Mouse (Mus musculus) kidney, embryonic 16.5 days (tissue): ENCODE results near the gene Tcf3. TPM values are rescaled to one million over a fixed set of nuclear protein-coding genes. Genes with fewer than 3 reads are reported as not detected.
A peak's percentile ranks its signal among the peaks of the same experiment; 100 is the strongest.

Source experiments
- ATAC-seq: fragments of 200-750 bp; cut with Nextera tagmentation; 2 replicates; pipeline ENCODE4 v1.8.0; 2017; ENCODE audit warnings: moderate TSS enrichment; ENCODE audit not compliant: low FRiP score, low TSS enrichment
- H3K27ac ChIP-seq: fragments of 300-500 bp; sonication (generic); 2 replicates; pipeline ENCODE4 v1.5.1; 2014; ENCODE audit warnings: low read length
- H3K27me3 ChIP-seq: fragments of 300-500 bp; sonication (generic); 2 replicates; pipeline ENCODE4 v1.6.1; 2014; ENCODE audit warnings: low read length, control low read depth, mixed read lengths; ENCODE audit not compliant: insufficient read depth
- H3K36me3 ChIP-seq: fragments of 300-500 bp; sonication (generic); 2 replicates; pipeline ENCODE4 v1.6.1; 2014; ENCODE audit warnings: low read length, control low read depth, mixed read lengths; ENCODE audit not compliant: insufficient read depth
- H3K4me1 ChIP-seq: fragments of 300-500 bp; sonication (generic); 2 replicates; pipeline ENCODE4 v1.6.1; 2014; ENCODE audit warnings: low read length, control low read depth, mixed read lengths; ENCODE audit not compliant: insufficient read depth
- H3K4me2 ChIP-seq: fragments of 300-500 bp; sonication (generic); replicated peaks from 2 replicates; pipeline ENCODE4 v1.6.1; 2014; ENCODE audit warnings: low read depth, low read length
- H3K4me3 ChIP-seq: fragments of 300-500 bp; sonication (generic); 2 replicates; pipeline ENCODE4 v1.5.1; 2014; ENCODE audit warnings: mild to moderate bottlenecking, low read length
- H3K9ac ChIP-seq: fragments of 300-500 bp; sonication (generic); replicated peaks from 2 replicates; pipeline ENCODE4 v1.6.1; 2014; ENCODE audit warnings: low read length
- H3K9me3 ChIP-seq: fragments of 300-500 bp; sonication (generic); 2 replicates; pipeline ENCODE4 v1.6.1; 2016; ENCODE audit warnings: low read length, control low read depth
- WGBS: fragments of 180-500 bp; shearing (Covaris S2); extraction: QIAGEN DNeasy Blood & Tissue Kit; methylation state at CpG from one replicate; pipeline ENCODE4 v1.1.7; 2014; 5-methylcytosine and 5-hydroxymethylcytosine counted together
- polyA plus RNA-seq: library from polyadenylated mRNA; unstranded; fragments of >200 nt; fragmentation: Nextera tagmentation; extraction: Ambion mirVana; gene quantifications from 2 replicates; pipeline ENCODE4 v1.2.1, GENCODE M21; 2015

Tcf3 gene
- polyA plus RNA-seq, 1 experiment from 2014 or later: 118 TPM

GRCm38 (mm10) chr10:80383431-80383830, 50.0 kb downstream of the Tcf3 start:
- no peaks in the 10 kb centered on the region for H3K9me3 ChIP-seq
- no peak overlapping the region for H3K4me3 ChIP-seq
- peaks cover 36% of the 10 kb centered on the region for H3K4me1 ChIP-seq
- H3K4me2 ChIP-seq: no peak overlapping the region
- no peak overlapping the region; the same call in 1 of the 2 replicates for H3K9ac ChIP-seq
- no peaks in the 10 kb centered on the region for H3K27me3 ChIP-seq
- H3K27ac ChIP-seq: no peak overlapping the region
- peaks cover 45% of the 10 kb centered on the region for H3K36me3 ChIP-seq
- no peak for ATAC-seq
- 46% methylated on average over 4 of the region's 4 CpGs for WGBS

GRCm38 (mm10) chr10:80382641-80383365, 50.6 kb downstream of the Tcf3 start:
- peaks cover 30% of the 10 kb centered on the region for H3K4me1 ChIP-seq
- H3K9me3 ChIP-seq: no peaks in the 10 kb centered on the region
- 79% methylated on average over 7 of the region's 7 CpGs for WGBS
- no peaks in the 10 kb centered on the region for H3K27me3 ChIP-seq
- no peak overlapping the region for H3K4me3 ChIP-seq
- ATAC-seq: no peak
- no peak overlapping the region for H3K27ac ChIP-seq
- peaks cover 45% of the 10 kb centered on the region for H3K36me3 ChIP-seq
- H3K4me2 ChIP-seq: no peak overlapping the region
- no peak overlapping the region; the same call in 1 of the 2 replicates for H3K9ac ChIP-seq

DNA sequence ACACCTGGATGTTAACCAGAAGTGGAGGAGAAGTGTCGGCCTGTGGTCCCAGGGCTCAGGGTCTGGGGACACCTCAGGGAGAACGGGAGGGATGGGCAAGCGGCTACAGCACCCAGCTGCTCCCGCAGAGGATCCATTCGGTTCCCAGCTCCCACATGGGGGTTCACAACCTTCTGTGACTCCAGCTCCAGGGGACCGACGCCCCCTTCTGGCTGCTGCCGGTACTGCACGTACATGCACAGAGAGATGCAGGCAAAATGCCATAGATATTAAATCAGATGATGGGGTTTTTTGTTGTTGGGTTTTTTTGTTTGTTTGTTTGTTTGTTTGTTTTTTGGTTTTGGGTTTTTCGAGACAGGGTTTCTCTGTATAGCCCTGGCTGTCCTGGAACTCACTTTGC, 55.7 kb downstream of the Tcf3 start:
- H3K4me3 ChIP-seq: no peak overlapping the region

DNA sequence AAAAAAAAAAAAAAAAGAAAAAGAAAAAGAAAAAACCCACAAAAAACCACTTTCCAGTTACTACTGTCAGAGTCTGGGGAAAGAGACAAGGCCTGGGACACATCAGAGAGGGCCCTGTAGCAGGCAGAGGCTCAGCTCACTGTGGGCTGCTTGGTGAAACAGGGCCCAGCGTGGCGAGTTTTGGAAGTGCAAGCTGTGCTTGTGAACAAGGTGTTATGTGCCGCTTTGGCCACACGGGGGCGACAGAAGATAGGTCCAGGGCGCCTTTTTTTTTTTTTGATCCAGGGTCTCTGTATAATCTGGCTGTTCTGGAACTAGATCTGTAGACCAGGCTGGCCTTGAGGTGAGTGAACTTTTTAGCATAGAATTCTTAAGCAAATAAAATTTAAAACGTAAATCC, 57.3 kb downstream of the Tcf3 start:
- H3K9me3 ChIP-seq: no peaks in the 10 kb centered on the region
- WGBS: 2% methylated on average over 7 of the region's 7 CpGs

More for the DNA sequence above, 55.7 kb downstream of the Tcf3 start:
- Histone ChIP-seq H3K9ac (no peak overlapping the region), H3K4me2 (no peak overlapping the region), H3K9me3 (no peaks in the 10 kb centered on the region), H3K4me1 (peaks cover 5% of the 10 kb centered on the region; the same call in 1 of the 2 replicates), H3K36me3 (peaks cover 29% of the 10 kb centered on the region), H3K27ac (no peak overlapping the region), H3K27me3 (no peaks in the 10 kb centered on the region)
- 53% methylated on average over 10 of the region's 10 CpGs for WGBS
- no peak for ATAC-seq

GRCm38 (mm10) chr10:80374063-80374462, 59.4 kb downstream of the Tcf3 start:
- Histone ChIP-seq H3K27ac (no peak overlapping the region), H3K4me2 (no peak overlapping the region), H3K4me1 (0 out of 2 replicates have a peak, but pooled peaks cover 3% of the 10 kb centered on the region), H3K4me3 (no peak overlapping the region), H3K27me3 (no peaks in the 10 kb centered on the region), H3K9me3 (no peaks in the 10 kb centered on the region), H3K36me3 (no peaks in the 10 kb centered on the region), H3K9ac (no peak overlapping the region)
- WGBS: 22% methylated on average over 6 of the region's 6 CpGs
- no peak for ATAC-seq

More for the DNA sequence above, 57.3 kb downstream of the Tcf3 start:
- Histone ChIP-seq H3K9ac (no peak overlapping the region), H3K4me2 (no peak overlapping the region), H3K4me1 (peaks cover 6% of the 10 kb centered on the region; the same call in 1 of the 2 replicates), H3K27me3 (no peaks in the 10 kb centered on the region), H3K36me3 (peaks cover 14% of the 10 kb centered on the region), H3K4me3 (no peak overlapping the region), H3K27ac (no peak overlapping the region)
- no peak for ATAC-seq

- ATAC-seq: no peak
- Histone ChIP-seq H3K36me3 (no peaks in the 10 kb centered on the region), H3K9ac (no peak overlapping the region), H3K27ac (no peak overlapping the region), H3K4me2 (no peak overlapping the region), H3K4me3 (no peak overlapping the region), H3K27me3 (no peaks in the 10 kb centered on the region), H3K9me3 (no peaks in the 10 kb centered on the region), H3K4me1 (0 out of 2 replicates have a peak, but pooled peaks cover 3% of the 10 kb centered on the region)
- 84% methylated on average over 6 of the region's 6 CpGs for WGBS
Observed at GRCm38 (mm10) chr10:80372706-80373105, 60.7 kb downstream of the Tcf3 start.

- Histone ChIP-seq H3K4me1 (0 out of 2 replicates have a peak, but pooled peaks cover 3% of the 10 kb centered on the region), H3K4me2 (peak overlapping the region; percentile 29; the same call in 1 of the 2 replicates), H3K27me3 (no peaks in the 10 kb centered on the region), H3K4me3 (peak overlapping the region; percentile 32), H3K9ac (no peak overlapping the region), H3K9me3 (no peaks in the 10 kb centered on the region), H3K27ac (no peak overlapping the region), H3K36me3 (no peaks in the 10 kb centered on the region)
- ATAC-seq: peak; percentile 1; the same call in 1 of the 2 replicates
- 46% methylated on average over 9 of the region's 9 CpGs for WGBS
Observed at GRCm38 (mm10) chr10:80371983-80372382, 61.5 kb downstream of the Tcf3 start.

DNA sequence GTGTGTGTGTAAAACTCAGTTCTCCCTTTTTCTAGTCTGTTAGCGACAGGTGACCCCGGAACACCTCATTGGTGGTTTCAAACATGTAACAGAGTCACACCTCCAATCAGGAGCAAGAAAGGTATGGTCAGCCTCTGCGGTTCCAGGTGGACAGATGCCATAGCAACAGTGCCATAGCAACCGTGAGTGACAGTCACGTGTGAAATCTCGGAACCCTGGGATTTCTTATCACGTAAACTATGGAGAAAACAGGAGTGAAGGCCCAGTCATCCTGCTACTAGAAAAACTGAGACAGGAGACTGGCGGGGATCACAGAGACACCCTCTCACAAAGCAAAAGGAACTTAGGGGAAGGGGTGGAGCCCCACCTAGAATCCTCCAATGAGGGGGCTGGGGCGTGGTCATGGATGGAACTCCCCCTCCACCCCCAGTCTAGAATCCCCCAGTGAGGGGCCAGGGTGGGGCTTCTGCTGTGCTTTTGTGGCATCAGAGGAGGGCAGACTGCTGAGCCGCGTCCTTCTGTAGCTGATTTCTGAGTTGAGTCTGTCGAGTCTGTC, 62.0 kb downstream of the Tcf3 start:
- WGBS: 3% methylated on average over 12 of the region's 12 CpGs
- Histone ChIP-seq H3K4me2 (peak overlapping the region; percentile 29; the same call in 1 of the 2 replicates), H3K9ac (no peak overlapping the region), H3K27me3 (no peaks in the 10 kb centered on the region), H3K27ac (no peak overlapping the region), H3K4me1 (0 out of 2 replicates have a peak, but pooled peaks cover 3% of the 10 kb centered on the region), H3K4me3 (peak overlapping the region; percentile 32), H3K36me3 (no peaks in the 10 kb centered on the region), H3K9me3 (no peaks in the 10 kb centered on the region)
- ATAC-seq: peak; percentile 72

DNA sequence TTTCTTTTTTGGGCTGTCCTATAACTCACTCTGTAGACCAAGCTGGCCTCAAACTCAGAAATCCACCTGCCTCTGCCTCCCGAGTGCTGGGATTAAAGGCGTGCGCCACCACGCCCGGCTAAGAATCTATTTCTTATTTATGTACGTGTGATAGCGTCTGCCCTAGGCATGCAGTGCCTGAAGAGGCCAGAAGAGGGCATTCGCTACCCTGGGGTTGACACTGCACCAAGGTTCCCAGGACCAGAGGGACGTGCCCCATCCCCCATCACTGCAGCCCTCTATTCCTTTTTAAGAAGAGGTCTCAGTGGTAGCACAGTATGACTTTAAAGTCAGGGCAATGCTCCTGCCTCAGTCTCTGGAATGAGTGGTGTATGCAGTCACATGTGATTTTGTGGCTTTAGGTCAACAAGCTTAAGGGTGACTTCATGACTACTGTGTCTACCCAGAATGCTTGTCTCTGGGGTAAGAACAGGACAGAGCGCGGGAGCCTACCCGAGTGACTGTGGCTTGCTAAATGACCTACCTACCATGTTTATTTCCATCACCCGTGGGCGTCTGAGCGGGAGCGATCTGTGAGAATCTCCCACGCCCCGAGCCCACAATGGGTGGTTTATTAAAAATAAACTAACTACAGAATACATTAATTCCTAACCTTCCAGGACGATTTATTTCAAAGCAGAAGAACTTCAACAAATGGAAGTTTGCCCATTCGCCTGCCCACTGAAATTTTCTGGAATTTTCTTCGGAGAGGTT, 63.3 kb downstream of the Tcf3 start:
- Histone ChIP-seq H3K4me2 (no peak overlapping the region), H3K9me3 (no peaks in the 10 kb centered on the region), H3K27me3 (no peaks in the 10 kb centered on the region), H3K36me3 (no peaks in the 10 kb centered on the region), H3K4me1 (0 out of 2 replicates have a peak, but pooled peaks cover 3% of the 10 kb centered on the region), H3K4me3 (no peak overlapping the region), H3K9ac (no peak overlapping the region), H3K27ac (no peak overlapping the region)
- WGBS: 77% methylated on average over 21 of the region's 21 CpGs
- ATAC-seq: no peak
